9 mouse cellular contexts compared by ENCODE assay signal in the genomic region with DNA sequence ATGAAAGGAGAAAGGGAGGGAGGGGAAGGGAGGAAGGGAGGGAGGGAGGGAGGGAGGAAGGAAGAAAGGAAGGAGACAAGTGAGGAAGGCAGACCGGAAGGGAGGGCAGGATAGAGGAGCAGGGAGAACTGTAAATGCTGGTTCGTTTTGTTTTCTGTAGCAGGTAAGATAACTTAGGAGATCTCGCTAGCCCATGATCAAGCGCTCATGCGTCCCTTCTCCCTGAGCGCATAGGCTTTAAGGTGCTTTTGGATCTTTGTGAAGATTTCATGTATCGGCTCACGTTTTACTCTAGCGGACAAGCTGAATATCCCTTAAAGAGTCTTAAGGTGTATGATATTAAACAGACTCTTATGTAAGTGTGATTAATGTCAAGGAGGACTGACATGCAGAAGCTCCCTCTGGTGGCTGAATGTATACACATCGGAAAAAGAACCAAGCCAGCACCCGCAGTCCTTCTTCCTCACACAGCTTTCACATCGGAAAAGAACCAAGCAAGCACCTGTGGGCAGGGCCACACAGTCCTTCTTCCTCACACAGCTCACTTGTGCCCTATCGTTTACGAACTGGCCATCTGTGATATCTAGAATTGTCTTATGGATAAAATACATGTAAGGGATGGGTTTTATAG.
A peak's percentile ranks its signal among the peaks of the same experiment; 100 is the strongest.
DNase-seq lines count a peak whose midpoint lies in the region; ATAC-seq and TF ChIP-seq lines count a peak whose summit lies in the region.
"Had no signal": no experiment of that assay in that cellular context is flagged by ENCODE, and none has a peak within 500 bp of the region (broad histone marks: within the 10 kb centered on the region; RNA-seq: fewer than 3 reads in every experiment).

No protein-coding gene starts in this region.

- no peak overlapping the region for H3K9ac ChIP-seq in CH12.LX (ENCODE audit: insufficient read depth, low read depth)
- no peak overlapping the region for H3K9ac ChIP-seq in hindbrain, embryonic 11.5 days (ENCODE audit: low read depth, low read length)
- H3K9ac ChIP-seq: liver, embryonic 13.5 days had no signal

- no peaks in the 10 kb centered on the region for H3K36me3 ChIP-seq in CH12.LX (replicated peaks in 1 of 2; ENCODE audit: control insufficient read depth in 1 of 2, insufficient read depth in 1 of 2, low read length in 1 of 2)
- no peaks in the 10 kb centered on the region for H3K36me3 ChIP-seq in hindbrain, embryonic 11.5 days (ENCODE audit: control insufficient read depth, insufficient read depth, low read length)
- H3K36me3 ChIP-seq: liver, embryonic 13.5 days had no signal

- H3K27ac ChIP-seq in CH12.LX (ENCODE audit: insufficient read depth, low read depth): no peak overlapping the region
- H3K27ac ChIP-seq in hindbrain, embryonic 11.5 days (ENCODE audit: low read depth, low read length): no peak overlapping the region
- H3K27ac ChIP-seq: liver, embryonic 13.5 days had no signal

- TF ChIP-seq CTCF in CH12.LX (conservative IDR thresholded peaks at IDR 0.05 in 1 of 2, IDR thresholded peaks at IDR 0.05 in 1 of 2; ENCODE audit: low read depth in 2 of 2, low read length in 2 of 2): peak; percentile 35 to 63

- 56% methylated on average over 14 of the region's 14 CpGs for WGBS in hindbrain, embryonic 11.5 days

- H3K27me3 ChIP-seq in CH12.LX (replicated peaks): no peaks in the 10 kb centered on the region
- H3K27me3 ChIP-seq in hindbrain, embryonic 11.5 days (ENCODE audit: control insufficient read depth, insufficient read depth, low read length): no peaks in the 10 kb centered on the region
- H3K27me3 ChIP-seq: liver, embryonic 13.5 days had no signal

- ATAC-seq in hindbrain, embryonic 11.5 days (ENCODE audit: low FRiP score): peak; percentile 63

- no peaks in the 10 kb centered on the region for H3K4me1 ChIP-seq in CH12.LX (ENCODE audit: control insufficient read depth in 1 of 2, insufficient read depth in 2 of 2)
- H3K4me1 ChIP-seq in hindbrain, embryonic 11.5 days (replicated peaks; ENCODE audit: control insufficient read depth, insufficient read depth, low read length): no peaks in the 10 kb centered on the region
- H3K4me1 ChIP-seq: liver, embryonic 13.5 days had no signal

- DNase-seq in A20 (ENCODE audit: low read depth, low spot score) (peak; percentile 81), CH12.LX (ENCODE audit: extremely low read depth) (peak; percentile 68)
- peak; percentile 80 for DNase-seq in embryo, embryonic 11 days
- peak; percentile 62 for DNase-seq in hindbrain, embryonic 11.5 days (ENCODE audit: low spot score)
- DNase-seq in layer of hippocampus, adult 9-10 months (ENCODE audit: low spot score): peak; percentile 53
- peak; percentile 39 for DNase-seq in lung, postnatal 14 days
- DNase-seq in right cerebral cortex, postnatal 10 days (ENCODE audit: low spot score in 2 of 2): peak; percentile 43 to 69
- no peak for DNase-seq in T-cell, adult 2 months (ENCODE audit: low spot score)
- DNase-seq: liver, embryonic 13.5 days had no signal

- H3K4me3 ChIP-seq in CH12.LX (replicated peaks in 1 of 3; ENCODE audit: low read depth in 2 of 3, low read length in 2 of 3, poor library complexity in 1 of 3): no peak overlapping the region
- no peak overlapping the region for H3K4me3 ChIP-seq in hindbrain, embryonic 11.5 days (ENCODE audit: low read depth, low read length)
- H3K4me3 ChIP-seq: liver, embryonic 13.5 days had no signal

- H3K9me3 ChIP-seq in CH12.LX (replicated peaks; ENCODE audit: low read length): peaks cover 8% of the 10 kb centered on the region
- no peaks in the 10 kb centered on the region for H3K9me3 ChIP-seq in hindbrain, embryonic 11.5 days (ENCODE audit: control insufficient read depth, low read length)
- H3K9me3 ChIP-seq: liver, embryonic 13.5 days had no signal

- H3K79me2 ChIP-seq in CH12.LX (replicated peaks; ENCODE audit: control insufficient read depth, extremely low read depth, insufficient read depth, poor library complexity, severe bottlenecking): no peaks in the 10 kb centered on the region

- peak overlapping the region; percentile 45; the same call in 1 of the 2 replicates for H3K4me2 ChIP-seq in CH12.LX (ENCODE audit: insufficient read depth, low read depth, poor library complexity, severe bottlenecking)
- no peak overlapping the region for H3K4me2 ChIP-seq in hindbrain, embryonic 11.5 days (replicated peaks; ENCODE audit: low read depth, low read length)
- H3K4me2 ChIP-seq: liver, embryonic 13.5 days had no signal

- TF ChIP-seq RAD21 in CH12.LX (IDR thresholded peaks at IDR 0.05; ENCODE audit: low read depth, low read length): peak; percentile 31

- dilution Hi-C loops in CH12.LX (cut with MboI; ENCODE audit: extremely low pct_ligation_motif_present, extremely low pct_unique_long_range_greater_than_20kb, low sequenced_read_pairs): no loop called here

- no peak for TF ChIP-seq POLR2A in CH12.LX (IDR thresholded peaks at IDR 0.05; ENCODE audit: low read depth, low read length)

- TF ChIP-seq EP300 in CH12.LX (IDR thresholded peaks at IDR 0.05; ENCODE audit: low read length): no peak

- in situ Hi-C loops in CH12.LX (cut with MboI; ENCODE audit: low pct_ligation_motif_present, low pct_unique_long_range_greater_than_20kb, low sequenced_read_pairs): loop anchor here (10.0 to 25.0 kb wide), 2 partner anchors 306 to 378 kb away; partner anchors contain the start of gene Gpc5

TF ChIP-seq in CH12.LX, 34 proteins besides CTCF, POLR2A, EP300 and RAD21:
- TF ChIP-seq ETS1 (conservative IDR thresholded peaks at IDR 0.05; ENCODE audit: low read depth, low read length): no peak
- peak; percentile 59 for TF ChIP-seq SMC3 (IDR thresholded peaks at IDR 0.05; ENCODE audit: low read depth, low read length)
